Mouse (Mus musculus) liver, embryonic 14.5 days (tissue): ENCODE measurements around the gene Col2a1.

Experiments
- CTCF ChIP-seq: IDR thresholded peaks from 2 replicates; pipeline ENCODE4 v1.5.1; 2016; ENCODE audit warnings: antibody characterized with exemption, low read depth, control low read depth
- EP300 ChIP-seq: IDR thresholded peaks from 2 replicates; pipeline ENCODE4 v1.6.1; 2016; ENCODE audit warnings: antibody characterized with exemption, low read depth

DNA sequence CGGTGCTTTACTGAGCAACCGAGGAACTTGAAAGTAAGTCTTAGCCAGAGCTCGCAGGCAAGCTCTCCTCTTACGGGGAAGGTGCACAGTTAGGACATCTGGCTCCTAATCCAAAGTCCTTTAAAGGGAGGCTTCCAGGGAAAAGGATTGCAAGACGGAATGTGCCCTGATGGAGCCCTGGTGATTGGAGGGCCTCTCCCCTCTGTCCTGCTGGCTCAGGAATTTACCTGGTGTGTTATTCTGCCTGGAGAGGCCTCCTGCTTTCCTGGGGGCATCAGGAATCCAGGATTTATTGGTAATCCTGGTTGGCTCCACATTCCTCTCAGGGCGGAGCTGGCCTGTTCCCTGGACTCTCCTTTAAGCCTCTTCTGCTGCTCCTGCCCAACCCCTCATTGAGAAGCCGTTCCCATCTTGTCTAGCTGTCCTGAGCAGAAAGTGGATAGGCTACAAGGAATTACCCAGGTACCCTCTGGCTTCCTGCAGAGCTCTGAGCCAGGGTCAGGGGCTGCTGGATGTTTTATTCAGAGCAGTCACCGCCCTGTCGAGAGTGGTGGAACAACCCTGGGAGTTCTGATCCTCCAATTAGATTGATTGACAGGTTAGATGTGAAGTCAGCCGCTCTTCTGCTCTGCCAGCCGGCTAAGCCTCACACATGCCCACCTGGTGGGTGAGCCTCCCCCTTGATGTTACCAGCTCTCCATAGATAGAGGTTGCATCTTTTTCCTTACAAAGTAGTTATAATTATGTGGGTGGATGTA lies 31.1 kb downstream of the Col2a1 start:
- no peak for TF ChIP-seq EP300
- no peak for TF ChIP-seq CTCF
